Mouse (Mus musculus) cerebellum, adult 9-11 months (tissue): ENCODE results near the gene Gm28845.
"Not testable (repeated sequence)": the region's sequence is repeated elsewhere in the genome, so short reads cannot be mapped to it uniquely, and the experiment has no call there.

ENCODE experiments used
- DNase-seq: peaks from one replicate; pipeline ENCODE4 v3.0.0; 2022

Gm28845 gene

DNA sequence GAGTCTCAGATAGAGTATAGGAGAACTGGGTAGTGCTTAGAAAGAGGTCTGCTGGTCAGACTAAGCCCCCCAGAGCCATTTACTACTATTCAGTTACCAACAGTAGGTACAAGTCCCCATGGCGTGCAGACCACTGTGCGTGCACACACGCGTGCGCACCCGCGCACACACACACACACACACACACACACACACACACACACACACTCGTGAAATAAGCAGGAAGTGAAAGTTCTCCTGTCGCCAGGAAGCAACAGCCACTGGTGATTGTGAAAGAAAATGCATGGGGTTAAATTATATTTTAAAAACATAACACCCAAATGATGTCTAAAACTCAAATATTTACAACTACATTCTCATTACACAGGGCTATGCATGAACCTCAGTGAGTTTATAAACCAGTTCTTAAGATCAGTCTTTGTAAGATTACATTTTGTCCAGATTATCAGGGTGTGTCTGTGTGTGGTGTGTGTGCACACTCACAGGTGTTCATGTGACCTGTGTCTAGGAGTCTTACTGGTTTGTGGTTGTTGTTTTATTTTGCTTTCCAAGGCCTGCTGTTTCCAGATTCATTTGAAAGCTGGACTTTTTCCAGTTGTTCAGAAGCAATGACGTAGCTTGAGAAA lies 11.6 kb downstream of the Gm28845 start:
- DNase-seq, result no peak

DNA sequence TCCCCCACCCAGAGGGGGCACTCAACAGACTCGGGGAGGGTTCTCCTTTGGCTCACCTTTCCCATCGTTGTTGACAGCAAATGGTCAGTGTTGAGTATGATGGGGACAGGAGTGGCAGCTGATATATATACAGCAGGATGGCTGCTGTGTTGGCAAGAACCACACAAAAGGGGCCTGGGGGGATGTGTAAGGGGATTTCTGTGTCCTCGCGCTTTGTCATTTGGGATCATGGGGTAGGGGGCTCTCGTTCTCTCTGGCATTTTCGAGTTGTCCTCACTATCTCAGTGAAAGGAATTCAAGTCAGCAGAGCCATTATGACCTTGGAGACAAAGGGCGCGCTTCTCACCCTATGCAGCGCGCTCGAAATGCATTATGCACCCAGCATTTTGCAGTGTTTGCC lies 16.1 kb downstream of the Gm28845 start, which contains the start of gene Cryga:
TSS of gene Cryga (minus strand) at position 101 of the 400 bp plus-strand sequence.
- DNase-seq, result no peak

DNA sequence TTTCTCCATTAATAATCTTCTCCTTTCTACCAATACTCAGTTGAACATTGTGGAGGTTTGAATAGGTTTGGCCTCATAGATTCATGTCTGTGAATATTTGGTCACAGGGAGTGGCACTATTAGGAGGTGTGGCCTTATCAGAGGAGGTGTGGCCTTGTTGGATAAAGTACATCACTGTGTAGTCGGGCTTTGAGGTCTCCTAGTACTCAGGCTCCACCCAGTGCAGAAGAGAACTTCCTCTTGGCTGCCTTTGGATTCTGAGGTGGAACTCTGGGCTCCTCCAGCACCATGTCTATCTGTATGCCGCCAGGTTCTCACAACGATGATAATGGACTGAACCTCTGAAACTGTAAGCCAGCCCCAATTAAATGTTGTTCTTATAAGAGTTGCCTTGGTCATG lies 22.4 kb downstream of the Gm28845 start:
- DNase-seq, result no peak

DNA sequence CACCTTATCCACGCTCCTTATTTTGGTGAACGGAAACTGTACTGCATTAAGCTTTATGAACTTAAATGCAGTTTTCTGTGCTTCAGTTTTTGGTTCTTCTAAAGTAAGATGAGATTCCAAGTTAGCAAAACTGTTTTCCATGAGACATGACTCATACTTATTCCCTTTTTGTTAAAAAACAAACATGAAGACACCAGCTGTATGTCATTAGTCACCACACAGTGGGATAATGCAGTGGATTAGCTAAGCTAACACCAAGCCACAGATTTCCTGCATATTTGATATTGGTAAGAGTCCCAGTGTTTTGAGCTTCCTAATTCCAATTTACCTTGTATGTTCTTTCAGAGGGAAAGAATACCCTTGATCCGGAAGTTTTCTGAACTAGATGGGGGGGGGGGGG lies 27.8 kb downstream of the Gm28845 start:
- no peak for DNase-seq

DNA sequence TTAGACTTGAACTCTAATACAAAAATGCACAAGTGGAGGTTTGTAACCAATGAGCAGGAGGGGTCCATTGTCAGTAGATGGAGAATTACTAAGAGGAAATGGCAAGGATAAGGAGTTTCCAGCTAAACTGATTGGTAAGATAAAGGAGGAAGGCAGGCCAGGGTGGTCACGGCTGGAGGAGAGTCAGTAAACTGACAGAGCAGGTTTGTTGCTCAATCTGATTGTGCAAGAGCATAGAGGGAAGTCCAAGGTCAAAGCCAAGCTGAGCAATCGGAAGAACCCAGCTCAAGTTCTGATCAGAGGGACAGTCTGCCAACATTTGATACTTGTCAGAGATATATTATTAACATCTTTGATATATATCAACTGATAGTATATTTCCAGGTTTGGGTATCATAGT lies 29.0 kb downstream of the Gm28845 start:
- DNase-seq, result no peak

DNA sequence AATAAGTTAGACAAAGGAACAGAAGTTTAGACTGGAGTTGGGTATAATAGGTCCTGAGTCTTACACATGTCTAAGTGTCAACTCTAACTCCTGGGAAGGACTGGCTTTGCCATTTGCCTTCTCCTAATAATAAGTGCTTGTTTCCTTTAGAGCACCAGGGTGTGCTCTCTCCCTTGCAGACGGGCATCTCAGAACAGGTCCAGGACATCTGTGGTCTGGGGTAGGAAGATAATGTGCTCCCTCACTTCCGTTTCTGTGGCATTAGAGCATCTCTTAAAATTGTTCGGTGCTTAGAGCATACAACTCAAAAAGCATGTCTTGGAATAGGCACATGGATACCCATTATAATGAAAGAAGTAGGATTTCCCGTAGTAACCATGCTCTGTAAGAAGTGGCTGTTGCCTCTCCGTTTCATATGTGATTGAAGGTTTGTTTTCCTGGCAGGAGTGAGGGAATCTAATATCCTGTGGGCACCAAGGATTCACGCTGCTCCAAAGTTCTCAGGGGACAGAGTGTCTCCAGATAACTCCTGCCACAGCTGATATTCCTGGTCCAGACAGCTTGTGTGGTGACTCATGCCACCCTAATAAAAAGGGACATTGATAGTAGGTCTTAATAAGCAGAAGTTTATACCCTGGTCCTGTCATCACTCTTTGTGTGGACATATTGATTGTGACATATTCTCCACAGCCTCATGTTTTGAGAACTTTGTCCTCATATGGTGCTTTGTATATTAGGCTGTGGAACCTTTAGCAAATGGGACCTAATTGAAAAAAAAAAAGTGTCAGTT lies 30.6 kb downstream of the Gm28845 start:
- no peak for DNase-seq

DNA sequence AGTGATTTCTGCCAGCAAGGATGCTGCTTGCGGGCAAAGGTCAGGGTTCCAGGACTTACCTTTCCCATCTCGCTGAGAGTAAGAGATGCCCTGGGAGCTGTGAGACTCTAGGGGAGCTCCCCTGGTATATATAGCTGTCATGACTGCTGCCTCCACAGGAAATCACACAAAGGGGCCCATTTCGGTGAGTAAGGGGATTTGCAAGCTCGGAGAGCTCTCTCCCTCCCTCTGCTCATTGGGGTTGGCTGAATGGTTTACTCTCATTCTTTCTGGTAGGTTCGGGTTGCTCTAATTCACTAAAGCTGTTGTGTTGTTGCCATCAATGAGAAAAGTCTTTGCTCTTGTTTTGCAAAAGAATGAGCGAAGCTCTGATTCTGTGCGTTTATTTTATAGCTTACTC lies 37.2 kb downstream of the Gm28845 start, which contains the start of gene Crygb:
TSS of gene Crygb (minus strand) at position 101 of the 400 bp plus-strand sequence.
- DNase-seq, result no peak

DNA sequence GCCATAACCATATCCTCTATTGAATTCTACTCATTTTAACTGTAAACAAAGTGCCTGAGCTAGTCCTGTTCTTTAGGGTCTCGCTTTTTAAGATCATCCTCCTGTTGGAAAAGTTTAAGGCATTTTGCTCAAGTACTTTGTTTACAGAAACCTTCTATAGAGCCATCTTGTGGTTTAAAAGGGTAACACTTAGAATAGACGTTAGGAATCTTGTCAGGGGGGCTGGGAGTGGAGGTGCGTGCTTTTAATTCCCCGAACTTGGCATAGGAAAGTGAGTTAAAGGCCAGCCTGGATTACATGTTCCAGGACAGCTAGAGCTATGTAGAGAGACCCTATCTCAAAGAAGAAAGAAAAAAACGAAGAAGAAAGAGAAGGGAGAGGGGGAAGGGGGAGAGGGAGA lies 43.8 kb downstream of the Gm28845 start:
- DNase-seq, result no peak

DNA sequence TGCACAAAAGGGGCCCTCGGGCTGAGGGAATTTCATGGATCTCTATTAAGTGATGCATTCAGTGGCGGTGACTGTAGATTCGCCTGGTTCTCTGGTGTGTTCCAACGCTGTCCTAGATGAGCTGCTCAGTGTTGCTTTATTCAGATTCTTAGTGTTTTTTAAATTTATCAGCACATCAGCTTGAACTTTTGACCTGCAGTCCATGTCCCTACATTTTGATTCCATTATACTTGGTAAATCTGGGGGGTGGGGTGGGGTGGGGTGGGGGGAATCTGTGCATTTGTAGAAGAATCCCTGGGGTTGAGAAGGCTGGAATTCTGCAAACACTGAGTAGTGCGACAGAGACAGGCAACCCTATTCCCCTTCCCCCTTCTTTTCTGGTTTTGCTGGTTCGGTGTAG lies 45.8 kb downstream of the Gm28845 start, which contains the start of gene Crygc:
TSS of gene Crygc (minus strand) at position 101 of the 400 bp plus-strand sequence.
- no peak for DNase-seq

DNA sequence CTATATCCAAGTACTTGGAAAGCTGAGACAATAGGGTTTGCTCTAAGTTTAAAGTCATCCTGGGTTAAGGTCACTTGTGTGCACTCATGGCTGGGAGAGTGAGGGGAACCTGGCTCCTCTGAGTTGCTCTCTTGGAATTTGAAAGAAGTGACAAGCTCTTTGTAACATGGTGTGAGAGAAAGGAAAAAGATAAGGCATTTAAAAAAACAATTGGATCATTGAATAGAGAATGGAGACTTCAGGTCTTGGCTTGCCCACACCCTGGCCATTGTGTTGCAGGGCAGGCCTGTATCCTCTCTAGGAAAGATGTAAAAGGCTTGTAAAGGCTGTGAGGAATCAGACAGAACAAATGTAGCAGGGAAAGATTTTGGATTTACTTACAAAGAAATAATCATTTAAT lies 51.5 kb downstream of the Gm28845 start:
- DNase-seq, result no peak

DNA sequence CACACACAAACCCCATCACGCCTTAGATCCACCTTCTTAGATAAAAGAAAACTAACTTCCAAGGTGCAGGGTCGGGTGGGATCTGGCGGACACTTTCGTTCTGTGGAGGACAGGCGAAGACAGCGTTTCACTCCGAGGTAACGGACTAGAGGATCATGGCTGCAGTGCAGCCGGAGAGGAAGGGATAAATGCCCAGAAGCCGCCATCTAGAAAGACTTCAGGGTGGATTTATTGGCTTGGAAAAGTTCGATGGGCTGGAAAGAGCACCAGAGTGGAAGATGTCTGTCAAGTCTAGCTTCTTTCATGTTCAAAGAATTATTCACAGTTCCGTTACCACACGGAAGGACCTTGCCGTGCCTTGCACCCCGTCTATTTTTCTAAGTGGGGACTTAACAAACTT lies 55.2 kb downstream of the Gm28845 start:
- no peak for DNase-seq

DNA sequence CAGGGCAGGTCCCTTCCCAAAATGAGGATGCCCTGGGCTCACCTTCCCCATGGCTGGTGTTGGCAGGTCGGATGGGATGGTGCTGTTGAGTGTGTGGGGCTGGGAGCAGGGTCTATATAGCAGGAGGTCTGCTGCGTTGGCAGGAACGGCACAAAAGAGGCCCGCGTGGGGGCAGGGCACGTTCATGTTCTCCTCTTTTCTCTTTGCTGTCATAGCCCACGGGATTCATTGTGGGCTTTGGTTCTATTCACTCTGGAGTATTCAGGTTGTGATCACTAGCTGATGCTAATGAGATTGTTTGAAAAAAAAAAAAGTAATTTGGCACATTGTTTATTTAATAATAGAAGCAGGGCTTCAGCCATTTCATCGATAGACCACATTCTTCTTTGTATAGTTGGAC lies 56.0 kb downstream of the Gm28845 start, which contains the start of gene Crygd:
TSS of gene Crygd (minus strand) at position 101 of the 400 bp plus-strand sequence.
- DNase-seq, result no peak

DNA sequence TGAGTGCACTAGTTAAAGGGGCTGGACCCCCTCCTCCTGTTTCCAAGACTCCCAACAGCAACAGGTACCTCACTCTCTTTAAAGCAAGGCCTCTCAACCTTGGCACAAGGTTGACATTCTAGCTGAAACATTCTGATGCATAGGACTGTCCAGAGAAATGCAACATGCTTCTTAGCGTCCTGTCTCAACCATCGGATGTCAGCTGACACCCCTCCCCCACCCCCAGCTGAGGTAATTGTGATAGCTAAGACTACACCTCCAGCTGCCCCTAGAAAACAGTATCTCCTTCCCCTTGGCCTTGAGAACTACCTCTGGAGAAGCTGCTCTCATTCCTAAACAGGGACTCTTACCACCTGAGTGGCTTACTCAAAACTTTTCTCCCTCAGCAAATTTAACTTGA lies 67.2 kb downstream of the Gm28845 start:
- no peak for DNase-seq

DNA sequence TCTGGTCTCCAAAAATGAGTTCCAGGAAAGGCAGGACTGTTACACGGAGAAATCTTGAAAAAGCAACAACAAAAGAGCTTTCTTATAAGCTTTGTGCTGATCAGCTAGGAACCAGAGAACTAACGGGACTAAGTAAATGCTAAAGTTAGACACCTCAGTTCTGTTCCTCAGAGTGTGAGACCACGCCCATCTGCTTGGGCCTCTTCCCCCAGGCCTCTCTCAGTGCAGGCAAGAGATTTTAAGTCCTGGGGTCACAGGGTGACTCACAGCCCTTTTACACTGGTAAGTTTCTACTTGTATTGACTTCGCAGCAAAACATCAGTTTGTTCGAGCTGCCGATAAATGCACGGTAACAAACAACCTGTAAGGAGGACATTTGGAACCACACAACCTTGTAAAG lies 67.7 kb downstream of the Gm28845 start:
- DNase-seq, result no peak

DNA sequence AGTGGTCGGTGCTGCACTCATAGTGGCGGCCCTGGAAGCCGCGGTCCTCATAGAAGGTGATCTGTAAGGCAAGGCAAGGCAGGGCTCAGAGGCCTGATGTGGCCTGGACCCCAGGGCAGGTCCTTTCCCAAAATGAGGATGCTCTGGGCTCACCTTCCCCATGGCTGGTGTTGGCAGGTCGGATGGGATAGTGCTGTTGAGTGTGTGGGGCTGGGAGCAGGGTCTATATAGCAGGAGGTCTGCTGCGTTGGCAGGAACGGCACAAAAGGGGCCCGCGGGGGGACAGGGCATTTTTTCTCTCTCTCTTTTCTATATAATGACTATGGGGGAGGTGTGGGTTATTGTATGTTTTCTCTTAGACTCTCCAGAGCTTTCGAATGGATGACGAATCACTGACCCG lies 68.4 kb downstream of the Gm28845 start, which contains the start of gene Cryge:
TSS of gene Cryge (minus strand) at position 198 of the 400 bp plus-strand sequence.
- not testable (repeated sequence) for DNase-seq
